Mouse (Mus musculus) MEL (cell line): ENCODE results near the gene Pmf1.

Experiments used
- CTCF ChIP-seq, 3 experiments: IDR thresholded peaks in 2 of 3; conservative IDR thresholded peaks in 1 of 3; 2 replicates each; pipeline ENCODE4 v1.5.1; 2011 to 2012; ENCODE audit warnings: low read length in 3 of 3, low read depth in 2 of 3, mild to moderate bottlenecking in 2 of 3, improper control_type of control experiment in 1 of 3, inconsistent platforms in 1 of 3, mixed read lengths in 1 of 3, moderate library complexity in 1 of 3; ENCODE audit not compliant: control insufficient read depth in 1 of 3, insufficient read depth in 1 of 3, poor library complexity in 1 of 3, severe bottlenecking in 1 of 3
- ETS1 ChIP-seq: IDR thresholded peaks from 2 replicates; pipeline ENCODE4 v1.6.1; 2012; ENCODE audit warnings: low read depth, mild to moderate bottlenecking, inconsistent platforms, low read length, improper control_type of control experiment, moderate library complexity
- HCFC1 ChIP-seq: IDR thresholded peaks from 2 replicates; pipeline ENCODE4 v1.6.1; 2012; ENCODE audit warnings: low read depth, mild to moderate bottlenecking, inconsistent platforms, low read length, improper control_type of control experiment, moderate library complexity
- JUND ChIP-seq: IDR thresholded peaks from 2 replicates; pipeline ENCODE4 v1.6.1; 2011; ENCODE audit warnings: low read depth, mild to moderate bottlenecking, improper control_type of control experiment, low read length

GRCm38 (mm10) chr3:88395288-88395687, 14.8 kb downstream of the Pmf1 start:
- TF ChIP-seq CTCF (IDR thresholded peaks at IDR 0.05 in 2 of 3, conservative IDR thresholded peaks at IDR 0.05 in 1 of 3; ENCODE audit: control insufficient read depth in 1 of 3, insufficient read depth in 1 of 3, low read depth in 2 of 3, low read length in 3 of 3, poor library complexity in 1 of 3, severe bottlenecking in 1 of 3) (no peak), JUND (no peak), HCFC1 (no peak), ETS1 (no peak)
